Mouse (Mus musculus) embryonic fibroblast, embryonic 13.5 days (primary cell): Measurements from ENCODE around the gene Chad.

Experiments
- CTCF ChIP-seq: IDR thresholded peaks from 2 replicates; pipeline ENCODE4 v1.5.1; 2011; ENCODE audit warnings: mild to moderate bottlenecking, control low read depth, low read length, moderate library complexity, borderline replicate concordance; ENCODE audit not compliant: insufficient read depth
- POLR2A ChIP-seq: IDR thresholded peaks from 2 replicates; pipeline ENCODE4 v1.6.1; 2011; ENCODE audit warnings: low read depth, mild to moderate bottlenecking, control low read depth, low read length, moderate library complexity

DNA sequence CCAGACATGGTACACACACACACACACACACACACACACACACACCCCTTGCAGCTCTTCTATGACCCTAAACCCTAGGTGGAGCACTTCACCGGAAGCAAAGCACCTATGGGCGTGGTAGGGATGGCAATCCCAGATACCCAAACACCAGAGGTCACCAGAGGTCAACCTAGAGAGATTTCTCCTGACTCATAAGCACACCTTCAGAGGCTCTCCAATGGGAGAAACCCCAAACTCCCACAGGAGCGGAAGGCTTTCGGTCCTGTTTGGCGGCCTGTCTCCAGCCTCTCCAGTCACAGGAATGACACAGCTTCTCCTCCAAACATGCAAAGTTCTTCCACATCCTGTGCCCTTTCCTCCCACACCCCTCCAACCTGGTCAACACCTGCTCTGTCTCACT lies 18.5 kb upstream of the Chad start:
- no peak for TF ChIP-seq POLR2A
- TF ChIP-seq CTCF: no peak
